Mouse (Mus musculus) NIH3T3 (cell line): ENCODE measurements around the gene Vapb.

Experiments used
- DNase-seq: peaks from one replicate; pipeline ENCODE4 v3.0.0-alpha.2; 2012; ENCODE audit warnings: low read depth

The Vapb gene

DNA sequence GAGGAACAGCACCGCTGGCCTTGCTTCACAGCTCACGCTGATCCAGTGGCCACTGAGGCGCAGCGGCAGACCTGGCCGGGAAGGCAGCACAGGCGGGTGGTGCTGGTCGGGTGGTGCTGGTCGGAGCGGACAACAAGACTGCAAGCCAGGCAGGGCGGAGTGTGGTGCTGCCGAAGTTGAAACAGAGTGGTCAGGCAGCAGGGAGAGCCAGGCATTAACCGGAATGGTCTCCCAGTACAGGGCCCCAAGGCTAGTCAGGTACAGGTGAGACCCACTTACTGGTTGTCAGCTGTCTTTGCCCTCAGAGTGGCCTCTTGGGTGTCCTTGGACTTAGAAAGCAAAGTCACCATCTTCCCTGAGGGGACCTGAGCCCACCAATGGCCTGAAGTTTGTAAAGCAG is 56.7 kb downstream of the Vapb start:
- no peak for DNase-seq

DNA sequence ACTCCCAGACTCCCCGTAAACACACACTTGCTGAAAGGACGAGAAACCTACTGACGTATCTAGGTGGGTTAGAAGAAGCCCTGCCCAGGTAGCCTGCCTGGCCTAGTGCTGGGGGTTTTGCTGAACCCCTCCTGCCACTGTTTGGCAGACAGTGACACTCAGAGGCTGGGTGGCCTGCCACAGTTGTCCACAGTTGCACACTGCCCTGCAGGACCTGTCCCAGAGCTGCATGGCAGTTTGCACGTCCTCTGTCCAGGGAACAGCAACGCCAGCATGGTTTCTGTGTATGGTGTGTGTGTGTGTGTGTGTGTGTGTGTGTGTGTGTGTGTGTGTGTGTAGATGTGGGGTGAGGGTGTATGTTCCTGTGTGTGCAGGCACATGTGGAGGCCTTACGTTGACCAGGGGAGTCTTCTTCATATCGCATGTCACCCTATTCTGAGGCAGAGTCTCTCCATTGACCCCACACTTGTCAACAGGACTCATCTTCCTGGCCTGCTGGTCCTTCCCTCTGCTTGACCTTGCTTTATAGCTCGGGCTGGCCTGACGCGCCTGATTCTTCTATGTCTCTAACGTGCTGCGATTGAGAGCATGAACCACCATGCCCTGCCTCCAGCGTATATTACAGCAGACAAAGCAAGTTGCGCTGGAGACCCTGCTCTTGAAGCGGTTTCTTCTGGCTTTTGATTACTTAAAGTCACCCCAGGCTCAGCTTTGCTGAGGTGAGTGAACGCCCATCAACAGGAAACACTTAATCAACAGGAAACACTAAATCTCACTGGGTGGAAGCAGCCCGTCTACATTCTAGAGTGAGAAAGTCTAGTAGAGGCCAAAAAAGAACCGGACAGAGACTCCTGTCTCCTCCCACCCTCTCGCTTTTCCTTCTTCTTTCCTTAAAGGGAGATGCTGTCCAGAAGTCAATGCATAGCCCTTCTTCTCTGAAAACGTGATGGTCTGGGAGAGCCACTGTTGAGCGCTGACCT is 57.5 kb downstream of the Vapb start:
- DNase-seq: no peak

DNA sequence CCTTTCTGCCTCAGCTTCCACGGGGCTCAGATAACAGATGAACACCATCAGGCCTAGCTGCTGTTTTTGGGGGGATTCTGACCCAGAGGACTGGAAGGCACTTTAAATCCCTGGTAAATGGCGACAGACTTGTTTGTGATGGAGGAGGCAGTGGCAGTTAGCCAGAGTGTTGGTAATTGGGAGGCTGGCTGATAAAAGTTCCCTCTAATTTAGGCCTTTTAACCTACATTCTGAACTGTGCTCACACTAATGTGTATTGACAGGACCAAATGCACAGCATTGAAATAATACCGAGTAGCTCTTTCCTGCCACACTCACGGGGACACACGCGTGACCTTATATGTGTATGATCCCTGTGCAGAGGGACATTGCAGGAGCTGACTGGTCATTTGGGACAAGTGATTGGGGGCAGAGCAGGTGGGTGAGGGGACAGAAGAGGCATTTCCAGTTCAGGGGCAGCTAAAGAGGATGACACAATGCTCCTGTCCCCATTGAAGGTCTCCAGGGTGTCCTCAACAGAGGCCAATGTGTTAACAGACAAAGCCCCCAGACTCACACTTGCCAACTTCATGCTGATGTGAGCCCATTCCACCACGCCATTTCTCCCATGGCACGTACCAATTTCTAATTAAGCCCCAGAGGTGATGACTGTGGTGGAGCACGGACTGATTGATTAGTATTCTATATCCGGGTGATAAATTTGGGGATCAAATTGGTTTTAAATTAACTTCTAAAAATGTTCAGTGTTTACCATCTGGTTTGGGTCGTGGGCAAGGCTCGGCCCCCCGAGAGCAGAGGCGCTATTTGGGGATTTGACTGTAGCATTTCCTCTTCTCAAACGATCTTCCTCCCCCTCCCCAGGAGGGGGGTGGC is 58.7 kb downstream of the Vapb start:
- no peak for DNase-seq

DNA sequence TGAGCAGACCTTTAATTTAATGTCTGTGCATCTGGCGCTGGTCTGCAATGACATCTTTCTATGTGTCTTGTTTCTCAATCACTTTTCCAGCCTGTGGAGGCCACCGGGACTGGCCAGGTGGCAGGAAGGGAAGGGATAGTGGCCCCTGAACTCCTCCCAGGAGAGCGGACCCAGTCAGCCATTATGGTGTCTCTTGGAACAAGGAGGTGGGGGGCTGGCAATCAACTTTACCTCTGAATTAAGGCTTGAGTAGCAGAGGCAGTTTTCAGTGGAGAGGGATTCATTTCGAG is 59.3 kb downstream of the Vapb start:
- no peak for DNase-seq

DNA sequence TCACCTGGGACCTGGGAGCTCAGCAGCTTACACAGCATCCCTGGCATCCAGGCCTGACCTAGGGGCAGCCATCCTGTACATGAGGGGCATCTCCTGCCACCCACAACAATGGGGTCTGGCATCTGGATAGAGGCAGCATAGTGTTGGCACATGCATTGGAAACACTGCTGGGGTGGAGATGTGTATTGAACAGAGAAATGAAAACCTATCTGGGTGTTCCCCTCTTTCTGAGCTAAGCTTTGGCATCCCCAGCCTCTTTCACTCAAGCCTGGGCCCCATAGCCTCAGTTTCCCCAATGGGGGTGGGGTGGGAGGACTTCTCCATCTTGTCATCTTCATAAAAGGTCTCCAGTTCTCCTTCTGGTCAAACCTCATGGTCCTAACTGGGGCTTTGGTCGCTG is 62.2 kb downstream of the Vapb start:
- DNase-seq: no peak

DNA sequence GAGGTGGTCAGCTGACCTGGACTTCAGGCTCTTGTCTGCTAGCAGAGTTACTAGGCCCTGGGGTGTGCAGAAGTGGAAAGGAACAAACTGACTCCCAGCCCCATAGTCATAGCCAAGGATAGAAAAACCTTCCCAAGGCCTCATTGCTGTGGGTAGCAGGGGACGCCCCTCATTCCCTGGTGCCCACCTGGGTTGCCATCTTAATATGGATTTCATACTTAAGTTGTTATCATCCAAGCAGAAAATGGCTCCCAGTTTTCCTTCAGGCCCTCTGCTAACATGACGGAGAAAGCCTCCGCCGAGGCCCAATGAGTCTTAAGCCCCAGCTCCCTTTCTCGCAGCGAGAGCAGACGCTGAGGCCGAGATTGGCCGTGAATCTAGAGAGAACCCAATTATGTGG is 63.3 kb downstream of the Vapb start:
- DNase-seq: no peak

DNA sequence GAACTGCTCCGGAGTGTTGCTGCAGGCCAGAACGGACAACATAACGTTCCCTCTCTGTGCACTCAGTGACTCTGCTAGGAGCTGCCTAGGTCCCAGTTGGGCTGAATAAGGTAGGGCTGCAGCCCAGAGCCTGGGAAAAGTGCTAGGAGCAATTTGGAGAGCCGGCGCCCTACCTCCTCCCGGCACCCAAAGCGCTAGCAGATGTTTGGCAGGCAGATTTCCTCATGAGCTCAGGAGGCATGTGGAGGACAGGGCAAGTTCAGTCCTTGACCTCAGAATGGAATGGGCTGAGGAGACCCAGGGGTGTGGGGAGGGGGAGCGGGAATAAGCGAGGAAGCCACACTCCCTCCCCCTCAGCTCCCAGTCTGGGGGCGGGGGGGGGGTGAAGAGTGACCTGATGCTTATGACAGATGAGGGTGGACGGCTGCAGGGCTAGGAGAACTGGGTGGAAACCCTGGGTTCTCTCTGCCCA is 64.1 kb downstream of the Vapb start:
- DNase-seq: peak; percentile 78

DNA sequence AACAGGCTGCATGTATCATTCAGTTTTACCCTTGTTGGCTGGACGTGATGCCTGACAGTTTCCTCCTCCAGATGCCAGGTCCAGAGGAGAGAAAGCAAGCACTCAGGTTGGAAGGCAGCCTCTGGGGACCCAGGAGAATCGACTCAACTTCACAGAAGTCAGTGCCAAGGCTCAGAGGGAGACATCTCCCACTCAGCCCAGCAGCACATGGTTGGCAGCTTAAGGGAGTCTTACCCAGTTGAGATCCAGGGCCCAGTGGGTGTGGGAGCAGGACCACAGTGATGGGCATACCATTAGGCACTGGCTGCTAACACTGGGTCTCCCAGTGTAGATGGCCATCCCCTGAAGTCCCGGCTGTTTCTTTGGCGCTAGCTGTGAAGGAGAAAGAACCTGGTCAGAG is 64.9 kb downstream of the Vapb start:
- DNase-seq: peak; percentile 54

DNA sequence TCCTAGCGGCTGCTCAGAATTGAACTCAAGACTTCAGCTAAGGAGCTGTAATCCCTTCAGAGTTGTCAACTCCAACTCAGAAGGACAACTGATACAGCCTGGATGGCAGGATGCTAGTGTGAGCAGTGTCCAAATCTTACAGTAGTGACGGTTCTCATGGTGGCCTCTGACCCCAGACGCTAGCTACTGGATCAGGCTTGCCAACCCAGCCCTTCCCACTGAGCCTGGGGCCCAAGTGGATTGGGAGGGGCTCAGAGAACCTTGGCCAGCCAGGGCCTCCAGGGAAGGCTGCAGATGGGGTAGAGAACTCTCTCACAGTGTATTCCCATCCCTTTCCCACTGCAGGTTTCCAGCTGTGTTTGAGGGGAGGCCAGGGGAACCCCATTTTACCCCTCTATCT is 65.6 kb downstream of the Vapb start:
- DNase-seq: peak; percentile 15

DNA sequence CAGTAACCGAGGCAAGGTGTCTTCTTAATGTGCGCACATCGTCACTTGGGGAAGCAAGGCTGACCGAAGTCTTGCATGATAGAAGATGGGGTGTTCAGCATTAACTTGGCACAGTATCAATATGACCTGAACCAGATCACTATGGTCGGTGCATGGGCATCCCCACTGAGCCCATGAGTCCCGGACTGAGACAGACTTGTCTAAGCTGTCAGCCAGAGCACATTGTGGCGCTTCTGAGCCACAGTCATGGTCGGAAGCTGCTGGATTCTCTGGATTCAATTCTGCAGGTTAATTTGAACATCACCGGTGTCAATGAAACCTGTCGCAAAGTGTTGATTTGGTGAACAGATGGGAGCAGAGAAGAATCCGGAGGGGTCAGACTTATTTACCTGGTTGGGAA is 66.5 kb downstream of the Vapb start:
- DNase-seq: no peak

DNA sequence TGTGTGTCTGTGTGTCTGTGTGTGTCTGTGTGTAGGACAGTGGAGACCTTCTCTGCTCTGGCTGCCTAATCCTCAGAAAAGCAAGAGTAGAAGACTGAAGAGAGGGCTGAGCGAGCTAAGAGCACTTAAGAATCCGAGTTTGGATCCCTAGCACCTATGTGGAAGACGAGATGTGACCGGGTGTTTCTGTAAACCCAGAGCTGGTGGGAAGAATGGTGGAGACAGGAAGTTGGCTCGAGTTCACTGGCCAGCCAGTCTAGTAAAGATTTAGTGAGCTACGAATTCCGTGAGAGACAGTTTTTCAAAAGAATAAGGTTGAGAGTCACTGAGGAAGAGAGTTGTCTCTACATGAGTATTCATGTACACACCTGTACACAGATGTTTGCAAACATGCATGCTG is 69.3 kb downstream of the Vapb start:
- no peak for DNase-seq

DNA sequence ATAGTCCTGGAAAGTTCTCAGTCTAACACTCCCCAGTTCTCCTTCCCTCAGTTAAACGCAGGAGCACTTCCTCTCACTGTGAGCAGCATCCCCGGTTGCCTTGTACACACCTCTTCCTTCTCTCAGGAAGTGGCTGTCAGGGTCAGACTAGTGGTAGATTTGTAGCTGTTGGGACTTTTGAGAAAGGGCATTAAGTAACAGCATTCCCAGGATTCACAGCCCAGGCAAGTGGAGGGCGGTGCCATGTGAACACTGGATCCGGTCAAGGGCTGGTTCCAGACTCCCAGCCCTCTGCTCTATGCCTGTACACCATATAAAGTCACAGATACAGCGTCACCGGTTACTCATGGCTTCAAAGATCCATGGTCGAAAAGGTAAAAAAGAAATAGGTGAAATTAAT is 71.6 kb downstream of the Vapb start:
- no peak for DNase-seq

DNA sequence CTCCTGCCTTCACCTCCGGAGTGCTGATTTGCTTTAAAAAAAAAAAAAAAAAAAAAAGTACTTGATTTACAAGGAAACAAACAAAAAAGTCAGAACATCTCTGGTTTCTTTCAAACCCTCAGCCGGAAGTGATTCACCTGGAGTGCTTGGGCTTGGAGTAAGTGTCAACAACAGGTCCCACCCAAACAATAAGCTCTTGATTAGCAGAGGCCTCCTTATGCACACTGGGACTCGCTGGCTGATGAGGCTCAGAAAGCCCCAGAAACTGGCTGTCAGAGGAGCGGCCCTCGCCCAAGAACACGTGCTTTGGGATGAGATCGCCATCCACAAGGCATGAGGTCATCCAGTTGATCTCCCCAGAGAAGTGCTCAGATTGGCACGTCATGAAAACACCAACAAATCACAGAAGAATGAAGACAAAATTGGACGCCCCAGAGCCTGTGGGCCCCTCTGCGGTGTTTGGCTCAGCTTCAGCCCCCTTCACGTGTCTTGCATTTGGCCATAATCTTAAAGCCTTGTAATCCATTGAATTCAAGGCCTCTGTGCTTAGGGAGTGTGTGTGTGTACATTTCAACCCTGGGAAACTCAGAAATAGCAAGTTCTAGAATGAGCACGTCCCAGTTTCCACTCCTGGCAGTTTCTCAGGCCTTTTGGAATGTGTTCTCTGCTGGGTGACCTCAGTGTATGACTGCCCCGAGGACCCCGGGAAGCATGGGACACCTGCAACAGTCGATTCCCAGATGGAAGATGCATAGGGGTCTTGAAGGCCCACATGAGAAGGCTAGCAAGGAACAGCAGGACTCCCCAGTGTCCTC is 72.9 kb downstream of the Vapb start:
- DNase-seq: peak; percentile 66

DNA sequence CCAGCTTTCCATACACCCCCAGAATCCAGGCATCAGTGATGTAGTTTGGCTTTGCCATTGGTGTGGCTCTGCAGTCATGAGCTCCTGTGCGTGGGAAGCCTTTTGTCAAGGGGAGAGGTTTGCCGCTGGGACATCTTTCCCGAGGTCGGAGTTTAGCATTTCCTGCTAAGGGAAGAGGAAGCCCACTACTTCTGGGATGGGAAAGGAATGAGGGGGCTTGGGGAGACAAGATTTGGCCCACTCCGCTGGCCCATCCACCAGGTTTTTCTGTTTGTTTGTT is 73.5 kb downstream of the Vapb start:
- no peak for DNase-seq

DNA sequence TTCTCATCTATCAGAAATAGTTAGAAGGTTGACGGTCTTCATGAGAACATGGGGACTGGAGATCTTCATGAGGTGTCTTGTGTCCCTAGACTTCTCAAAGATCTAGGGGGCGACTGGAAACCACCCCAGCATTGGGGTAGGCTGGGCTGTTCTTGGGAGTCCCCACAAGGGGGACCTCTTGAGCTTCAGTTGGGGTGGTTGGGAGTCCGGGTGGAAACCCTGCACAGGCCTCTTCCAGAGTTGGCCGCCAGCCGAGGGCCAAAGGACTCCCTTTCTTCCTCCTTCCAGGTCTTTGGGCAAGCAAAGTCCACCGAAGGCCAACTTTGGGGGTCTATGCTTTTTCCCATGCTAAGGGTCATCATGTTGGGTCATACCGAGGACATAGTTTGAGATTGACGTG is 74.5 kb downstream of the Vapb start:
- no peak for DNase-seq

DNA sequence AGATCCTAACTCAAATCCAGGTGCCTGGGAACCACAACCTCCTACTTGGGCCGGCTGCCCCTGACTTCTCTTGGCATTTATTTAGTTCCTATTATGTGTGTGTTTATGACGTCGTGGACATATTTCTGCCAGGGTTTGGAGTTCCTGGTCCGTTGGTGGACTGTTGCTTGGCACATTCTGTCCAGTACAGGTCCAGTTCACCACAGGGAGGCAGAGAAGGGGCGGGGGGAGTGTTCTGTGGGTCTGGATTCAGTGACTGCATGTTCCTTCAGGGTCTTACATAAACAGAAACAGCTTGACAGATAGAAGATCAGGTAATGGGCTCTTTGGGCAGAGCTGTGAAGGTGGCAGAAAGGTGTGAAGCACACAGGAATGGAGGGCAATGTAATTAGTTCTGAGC is 75.8 kb downstream of the Vapb start:
- no peak for DNase-seq

DNA sequence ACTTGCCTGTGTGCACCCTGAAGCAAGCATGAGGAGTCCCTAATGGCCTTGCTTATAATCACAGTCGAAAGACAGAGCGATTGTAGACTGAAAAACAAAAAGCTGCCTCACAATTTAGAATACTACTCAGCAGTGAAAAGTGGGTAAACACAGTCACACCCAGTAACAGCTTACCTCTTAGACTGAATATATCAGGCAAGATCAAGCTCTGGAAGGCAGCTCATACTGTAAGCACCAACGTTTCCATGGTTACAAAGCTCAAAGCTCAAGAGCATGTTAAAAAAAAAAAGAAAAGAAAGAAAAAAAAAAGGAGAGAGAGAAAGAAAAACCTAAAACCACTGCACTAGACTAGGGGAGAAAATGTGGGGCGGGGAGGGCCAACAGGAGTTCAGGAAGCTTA is 89.0 kb downstream of the Vapb start:
- no peak for DNase-seq

DNA sequence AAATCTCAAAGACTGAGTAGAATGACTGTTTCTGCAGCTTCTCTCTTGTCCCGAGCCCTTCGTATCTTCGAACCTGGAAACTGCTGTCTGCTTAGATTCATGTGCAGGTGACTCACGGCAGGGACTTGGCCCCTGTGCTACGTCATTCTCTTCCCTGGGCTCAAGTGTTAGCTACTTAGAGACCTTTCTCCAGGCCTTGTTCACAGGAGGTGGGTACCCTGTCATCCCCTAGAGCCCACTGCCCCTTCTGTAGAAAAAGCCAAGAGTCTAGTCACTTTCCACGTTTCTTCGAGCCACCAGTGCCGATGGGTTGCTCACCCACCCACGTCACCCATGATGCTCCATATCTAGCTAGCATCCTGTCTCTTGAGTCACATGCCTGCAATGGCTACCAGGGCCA is 89.9 kb downstream of the Vapb start:
- no peak for DNase-seq

DNA sequence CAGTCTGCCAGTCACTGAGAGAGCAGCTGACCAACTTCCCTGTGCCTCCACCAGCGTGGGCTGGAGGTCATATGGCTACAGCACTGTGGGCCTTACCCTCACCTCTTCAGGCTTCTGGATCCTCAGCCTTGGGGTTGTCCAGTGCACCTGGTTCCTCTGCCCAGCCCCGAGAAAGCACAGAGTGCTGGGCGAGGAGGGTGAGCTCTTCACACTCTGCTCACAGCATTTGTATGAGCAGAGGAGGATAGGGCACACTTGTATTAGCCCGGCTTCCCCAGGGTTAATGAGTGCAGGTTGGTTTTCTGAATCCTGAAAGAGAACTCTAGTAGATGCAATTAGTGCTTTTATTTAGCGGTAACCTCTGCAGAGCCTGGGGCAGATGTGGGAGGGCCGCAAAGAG is 90.8 kb downstream of the Vapb start:
- no peak for DNase-seq

DNA sequence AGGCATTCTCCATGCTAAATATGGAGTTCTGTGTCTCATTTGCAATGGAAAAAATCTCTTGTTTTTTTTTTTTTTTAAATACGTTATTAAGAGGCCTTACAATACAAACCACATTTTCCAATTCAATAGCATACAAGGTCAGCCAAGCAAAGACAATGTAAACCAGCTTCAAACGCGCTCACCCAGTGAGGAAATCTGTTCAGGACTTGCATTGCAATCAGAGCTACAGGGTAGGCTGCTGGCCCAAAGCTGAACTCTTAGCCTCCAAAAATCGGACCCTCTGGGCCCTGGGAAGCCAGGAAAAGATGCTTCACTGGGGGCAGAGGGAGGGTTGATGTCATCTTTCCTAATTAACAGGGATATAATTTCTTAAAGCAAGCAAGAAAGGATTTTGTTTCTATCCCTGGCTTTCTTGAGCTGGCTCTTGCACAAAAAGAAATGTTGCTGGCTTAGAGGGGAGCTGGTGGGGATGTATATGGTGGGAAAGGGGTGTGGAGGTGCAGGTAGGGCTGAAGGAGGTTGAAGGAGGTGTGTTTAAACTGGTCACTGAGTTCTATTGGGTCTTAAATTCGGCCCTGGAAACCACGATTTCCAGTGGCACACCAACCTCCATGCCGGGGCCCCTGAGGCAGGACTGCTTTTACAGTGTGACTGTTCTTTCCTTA is 95.6 kb downstream of the Vapb start:
- DNase-seq: no peak
